ENCODE assay signal across 8 mouse cellular contexts in genomic region chr15:99370259-99370691, GRCm38 (mm10). TPM values are rescaled to one million over a fixed set of nuclear protein-coding genes. Genes with fewer than 3 reads are reported as not detected.
DNase-seq lines count a peak whose midpoint lies in the region; ATAC-seq and TF ChIP-seq lines count a peak whose summit lies in the region.

Fmnl3 (minus strand) TSS chr15:99370482.

- TF ChIP-seq CTCF in brain, embryonic 14.5 days (IDR thresholded peaks at IDR 0.05; ENCODE audit: borderline replicate concordance, extremely low read depth, insufficient read depth, insufficient read length): peak; percentile 66
- peak; percentile 94 for TF ChIP-seq CTCF in midbrain, postnatal 0 days (IDR thresholded peaks at IDR 0.05)

- peaks cover 23% of the 10 kb centered on the region for H3K4me1 ChIP-seq in heart, embryonic 10.5 days
- peaks cover 22% of the 10 kb centered on the region for H3K4me1 ChIP-seq in kidney, embryonic 14.5 days (ENCODE audit: control insufficient read depth, insufficient read depth, low read length)
- H3K4me1 ChIP-seq in limb, embryonic 15.5 days: peaks cover 21% of the 10 kb centered on the region
- H3K4me1 ChIP-seq in midbrain, postnatal 0 days (ENCODE audit: insufficient read depth, low read length): peaks cover 8% of the 10 kb centered on the region; the same call in 1 of the 2 replicates

- no peaks in the 10 kb centered on the region for H3K36me3 ChIP-seq in heart, embryonic 10.5 days
- no peaks in the 10 kb centered on the region for H3K36me3 ChIP-seq in kidney, embryonic 14.5 days (ENCODE audit: control insufficient read depth, insufficient read depth, low read length)
- no peaks in the 10 kb centered on the region for H3K36me3 ChIP-seq in limb, embryonic 15.5 days
- H3K36me3 ChIP-seq in midbrain, postnatal 0 days (ENCODE audit: insufficient read depth, low read length): no peaks in the 10 kb centered on the region

- peak within 1 kb of the TSS; percentile 94 for H3K9ac ChIP-seq in kidney, embryonic 14.5 days (ENCODE audit: low read depth, low read length)
- peak within 1 kb of the TSS; percentile 82 for H3K9ac ChIP-seq in limb, embryonic 15.5 days
- H3K9ac ChIP-seq in midbrain, postnatal 0 days (replicated peaks; ENCODE audit: low read length, poor library complexity, severe bottlenecking): peak within 1 kb of the TSS; percentile 87

- H3K27ac ChIP-seq in heart, embryonic 10.5 days: peak within 1 kb of the TSS; percentile 97
- H3K27ac ChIP-seq in kidney, embryonic 14.5 days (ENCODE audit: low read depth, low read length): peak within 1 kb of the TSS; percentile 83
- peak within 1 kb of the TSS; percentile 97 for H3K27ac ChIP-seq in limb, embryonic 15.5 days
- H3K27ac ChIP-seq in midbrain, postnatal 0 days (ENCODE audit: low read depth, low read length): peak within 1 kb of the TSS; percentile 77

- H3K4me3 ChIP-seq in heart, embryonic 10.5 days: peak within 1 kb of the TSS; percentile 95
- H3K4me3 ChIP-seq in kidney, embryonic 14.5 days (ENCODE audit: low read length): peak within 1 kb of the TSS; percentile 90
- H3K4me3 ChIP-seq in limb, embryonic 15.5 days: peak within 1 kb of the TSS; percentile 84
- peak within 1 kb of the TSS; percentile 89 for H3K4me3 ChIP-seq in midbrain, postnatal 0 days (ENCODE audit: low read depth, low read length)

- no peaks in the 10 kb centered on the region for H3K27me3 ChIP-seq in heart, embryonic 10.5 days (ENCODE audit: insufficient read depth, poor library complexity, severe bottlenecking)
- no peaks in the 10 kb centered on the region for H3K27me3 ChIP-seq in kidney, embryonic 14.5 days (ENCODE audit: control insufficient read depth, insufficient read depth, low read length)
- H3K27me3 ChIP-seq in limb, embryonic 15.5 days: no peaks in the 10 kb centered on the region
- no peaks in the 10 kb centered on the region for H3K27me3 ChIP-seq in midbrain, postnatal 0 days (ENCODE audit: insufficient read depth, low read length)

- WGBS in heart, embryonic 10.5 days: under 1% methylated on average over 48 of the region's 48 CpGs
- 0% methylated on average over 45 of the region's 48 CpGs for WGBS in kidney, embryonic 14.5 days
- under 1% methylated on average over 48 of the region's 48 CpGs for WGBS in limb, embryonic 15.5 days
- WGBS in midbrain, postnatal 0 days: 0% methylated on average over 33 of the region's 48 CpGs

- no peaks in the 10 kb centered on the region for H3K9me3 ChIP-seq in heart, embryonic 10.5 days
- no peaks in the 10 kb centered on the region for H3K9me3 ChIP-seq in kidney, embryonic 14.5 days (ENCODE audit: control insufficient read depth, low read length)
- H3K9me3 ChIP-seq in limb, embryonic 15.5 days: no peaks in the 10 kb centered on the region
- no peaks in the 10 kb centered on the region for H3K9me3 ChIP-seq in midbrain, postnatal 0 days (ENCODE audit: low read length)

- peak; percentile 93 for TF ChIP-seq POLR2A in brain, embryonic 14.5 days (IDR thresholded peaks at IDR 0.05; ENCODE audit: borderline replicate concordance, extremely low read depth, insufficient read depth, insufficient read length, poor library complexity, severe bottlenecking)

- ATAC-seq in erythroblast, adult 5-6 weeks (replicated peaks; ENCODE audit: low FRiP score, poor library complexity, severe bottlenecking): peak; percentile 84
- peak; percentile 98 for ATAC-seq in kidney, embryonic 14.5 days (ENCODE audit: low FRiP score, low TSS enrichment)
- ATAC-seq in limb, embryonic 15.5 days (ENCODE audit: insufficient number of reproducible peaks, low FRiP score, low TSS enrichment, low read depth): peak; percentile 93
- peak; percentile 96 for ATAC-seq in midbrain, postnatal 0 days (ENCODE audit: low FRiP score)

- peak; percentile 99 for DNase-seq in A20 (ENCODE audit: low read depth, low spot score)
- DNase-seq in brain, embryonic 14.5 days (ENCODE audit: low read depth): peak; percentile 98
- DNase-seq in heart, embryonic 10.5 days (ENCODE audit: low spot score): peak; percentile 98
- DNase-seq in midbrain, postnatal 0 days (ENCODE audit: low spot score): peak; percentile 95
- peak; percentile 89 to 94 for DNase-seq in spleen, postnatal 10 days (ENCODE audit: low spot score in 2 of 2)

- peak within 1 kb of the TSS; percentile 68 for H3K4me2 ChIP-seq in kidney, embryonic 14.5 days (replicated peaks; ENCODE audit: low read depth, low read length)
- H3K4me2 ChIP-seq in limb, embryonic 15.5 days: peak within 1 kb of the TSS; percentile 67
- peak within 1 kb of the TSS; percentile 77 for H3K4me2 ChIP-seq in midbrain, postnatal 0 days (ENCODE audit: low read depth, low read length, poor library complexity, severe bottlenecking)

RNA-seq across cellular contexts. Expression of gene Fmnl3, which starts in this region (rescaled TPM):
- polyA plus RNA-seq in brain, embryonic 14.5 days (2012; rRNA removed): 27.4 and 30.1 TPM in 2 replicates
- 1.2 and 3.6 TPM in 2 replicates for total RNA-seq in erythroblast, adult 5-6 weeks (2015; ENCODE audit: low replicate concordance)
- total RNA-seq in erythroblast, adult 5-6 weeks (2017; ENCODE audit: low replicate concordance): 3.7 and 4.5 TPM in 2 replicates
- polyA plus RNA-seq in heart, embryonic 10.5 days (2016; fragmentation: Nextera tagmentation; extraction: Ambion mirVana): 14.3 and 17.5 TPM in 2 replicates
- 15.0 and 27.9 TPM in 2 replicates for polyA plus RNA-seq in kidney, embryonic 14.5 days (2014; fragmentation: Nextera tagmentation; extraction: Ambion mirVana)
- polyA plus RNA-seq in limb, embryonic 15.5 days (2015; fragmentation: Nextera tagmentation; extraction: Ambion mirVana): 25.0 and 26.9 TPM in 2 replicates
- 13.5 and 15.5 TPM in 2 replicates for total RNA-seq in midbrain, postnatal 0 days (2014; rRNA removed)
- 8.5 and 9.8 TPM in 2 replicates for polyA plus RNA-seq in midbrain, postnatal 0 days (2015; fragmentation: Nextera tagmentation; extraction: Ambion mirVana)

Comparison
In these comparisons a context has a peak if more than half of its experiments do, and no peak if none do; other contexts are left out.
1. Peak in every context shown above with its lines: DNase-seq, ATAC-seq, H3K4me3 ChIP-seq and H3K27ac ChIP-seq.